23 mouse cellular contexts compared by ENCODE assay signal in the genomic region with DNA sequence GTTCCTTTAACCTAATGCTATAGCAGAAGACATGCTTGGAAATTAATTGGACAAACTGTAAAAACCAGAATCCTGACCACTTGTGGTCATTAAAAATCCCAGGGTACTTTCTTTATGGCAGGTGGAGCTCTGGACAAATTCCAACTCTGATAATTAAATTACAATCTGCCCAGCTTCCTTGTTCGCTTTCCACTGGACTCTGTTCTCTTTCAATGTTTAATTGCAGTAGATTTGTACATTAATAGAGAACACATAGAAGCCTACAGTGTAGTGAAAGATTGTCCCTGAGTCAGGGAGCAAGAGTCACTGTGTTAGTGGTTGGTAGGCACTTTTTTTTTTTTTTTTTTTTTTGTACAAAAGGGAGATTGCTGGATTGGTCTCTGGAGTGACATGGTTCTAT. TPM values are rescaled to one million over a fixed set of nuclear protein-coding genes. Genes with fewer than 3 reads are reported as not detected.
DNase-seq lines count a peak whose midpoint lies in the region; ATAC-seq and TF ChIP-seq lines count a peak whose summit lies in the region.
"Had no signal": no experiment of that assay in that cellular context is flagged by ENCODE, and none has a peak within 500 bp of the region (broad histone marks: within the 10 kb centered on the region; RNA-seq: fewer than 3 reads in every experiment).

No protein-coding gene starts in this region.

- 33% methylated on average over 1 of the region's 1 CpGs for WGBS in kidney, postnatal 0 days
- 54% methylated on average over 1 of the region's 1 CpGs for WGBS in stomach, postnatal 0 days

- H3K27me3 ChIP-seq in kidney, postnatal 0 days (ENCODE audit: insufficient read depth, low read length), result no peaks in the 10 kb centered on the region
- no peaks in the 10 kb centered on the region for H3K27me3 ChIP-seq in stomach, postnatal 0 days (ENCODE audit: control insufficient read depth, insufficient read depth, low read length)
- H3K27me3 ChIP-seq: forebrain, embryonic 13.5 days; limb, embryonic 15.5 days; megakaryocyte, embryonic 14.5 days; midbrain, embryonic 13.5 days had no signal

- no peak for TF ChIP-seq CTCF in kidney, postnatal 0 days (IDR thresholded peaks at IDR 0.05; ENCODE audit: low read depth)
- TF ChIP-seq CTCF in stomach, postnatal 0 days (IDR thresholded peaks at IDR 0.05; ENCODE audit: low read depth), result no peak

- H3K27ac ChIP-seq in kidney, postnatal 0 days, result 0 out of 2 replicates have a peak overlapping the region, but pooled peaks have one; percentile 31
- no peak overlapping the region for H3K27ac ChIP-seq in stomach, postnatal 0 days (replicated peaks)
- H3K27ac ChIP-seq: forebrain, embryonic 13.5 days; hindbrain, embryonic 10.5 days; hindbrain, postnatal 0 days; limb, embryonic 15.5 days; liver, embryonic 14.5 days; midbrain, embryonic 13.5 days had no signal

- peak; percentile 70 for DNase-seq in cerebellum, adult 9-10 months
- no peak for DNase-seq in cerebellum, adult 8-10 months
- DNase-seq in kidney, postnatal 0 days (ENCODE audit: low spot score), result peak; percentile 10
- no peak for DNase-seq in kidney, postnatal 10 days
- peak; percentile 18 for DNase-seq in hindlimb bud, embryonic 11.5 days (ENCODE audit: extremely low spot score, low read depth, low spot score)
- DNase-seq in stomach, postnatal 0 days (ENCODE audit: low spot score), result no peak
- no peak for DNase-seq in heart, postnatal 14 days
- DNase-seq: adrenal gland, adult 2 months; gastrocnemius, postnatal 10 days; heart, adult 11 months; left cerebral cortex, postnatal 4 days; lung, embryonic 14.5 days; thymus, postnatal 36 days had no signal

- H3K4me3 ChIP-seq in kidney, postnatal 0 days (replicated peaks; ENCODE audit: low read depth, low read length), result no peak overlapping the region
- H3K4me3 ChIP-seq in stomach, postnatal 0 days (ENCODE audit: low read depth, low read length), result no peak overlapping the region
- H3K4me3 ChIP-seq: forebrain, embryonic 13.5 days; hindbrain, embryonic 10.5 days; limb, embryonic 15.5 days; megakaryocyte, embryonic 14.5 days; midbrain, embryonic 13.5 days had no signal

- no peak for TF ChIP-seq EP300 in stomach, postnatal 0 days (optimal IDR thresholded peaks at IDR 0.05)

- peak; percentile 79 for ATAC-seq in kidney, postnatal 0 days (replicated peaks; ENCODE audit: low FRiP score, low read depth)
- ATAC-seq in stomach, postnatal 0 days (ENCODE audit: low FRiP score, low TSS enrichment), result peak; percentile 83
- no peak for ATAC-seq in megakaryocyte progenitor cell, adult 5-6 weeks (replicated peaks; ENCODE audit: poor library complexity)
- ATAC-seq: forebrain, embryonic 13.5 days; hindbrain, postnatal 0 days; midbrain, embryonic 13.5 days; Patski had no signal

- no peaks in the 10 kb centered on the region for H3K36me3 ChIP-seq in kidney, postnatal 0 days (ENCODE audit: insufficient read depth, low read length)
- H3K36me3 ChIP-seq in stomach, postnatal 0 days (ENCODE audit: control insufficient read depth, insufficient read depth, low read length), result no peaks in the 10 kb centered on the region
- H3K36me3 ChIP-seq: hindbrain, embryonic 10.5 days; limb, embryonic 15.5 days; midbrain, embryonic 13.5 days had no signal

- H3K4me1 ChIP-seq in kidney, postnatal 0 days (replicated peaks; ENCODE audit: insufficient read depth, low read length), result no peaks in the 10 kb centered on the region
- H3K4me1 ChIP-seq in stomach, postnatal 0 days (replicated peaks; ENCODE audit: control insufficient read depth, insufficient read depth), result no peaks in the 10 kb centered on the region
- H3K4me1 ChIP-seq: forebrain, embryonic 13.5 days; hindbrain, embryonic 10.5 days; limb, embryonic 15.5 days; megakaryocyte, embryonic 14.5 days had no signal

- no peaks in the 10 kb centered on the region for H3K9me3 ChIP-seq in kidney, postnatal 0 days (replicated peaks; ENCODE audit: low read length)
- H3K9me3 ChIP-seq in stomach, postnatal 0 days (ENCODE audit: control insufficient read depth, low read length), result no peaks in the 10 kb centered on the region
- H3K9me3 ChIP-seq: forebrain, embryonic 13.5 days; hindbrain, embryonic 10.5 days; limb, embryonic 15.5 days; megakaryocyte, embryonic 14.5 days; midbrain, embryonic 13.5 days had no signal

- no peak overlapping the region for H3K9ac ChIP-seq in kidney, postnatal 0 days (ENCODE audit: low read depth, low read length)
- no peak overlapping the region for H3K9ac ChIP-seq in stomach, postnatal 0 days (ENCODE audit: low read length)
- H3K9ac ChIP-seq: forebrain, embryonic 13.5 days; limb, embryonic 15.5 days; liver, embryonic 14.5 days; lung, embryonic 14.5 days; midbrain, embryonic 13.5 days had no signal

- no peak overlapping the region for H3K4me2 ChIP-seq in kidney, postnatal 0 days (ENCODE audit: low read length)
- H3K4me2 ChIP-seq in stomach, postnatal 0 days (replicated peaks; ENCODE audit: low read depth), result no peak overlapping the region
- H3K4me2 ChIP-seq: forebrain, embryonic 13.5 days; heart, embryonic 11.5 days; limb, embryonic 15.5 days; lung, embryonic 14.5 days; midbrain, embryonic 13.5 days had no signal

- intact Hi-C loops in heart, postnatal 14 days (cut with DNase I), result no loop called here

RNA-seq across cellular contexts. Expression of gene Dck, which starts 56.7 kb away (rescaled TPM):
- polyA plus RNA-seq in kidney, postnatal 0 days (2015; fragmentation: Nextera tagmentation; extraction: Ambion mirVana), result 20.3 and 25.8 TPM in 2 replicates
- 11.0 and 12.4 TPM in 2 replicates for polyA plus RNA-seq in stomach, postnatal 0 days (2015; fragmentation: Nextera tagmentation; extraction: Ambion mirVana)
- 1 to 10 TPM; 3.8 to 7.7 TPM for total RNA-seq in heart, postnatal 14 days (2021)
- 44.5 and 48.0 TPM in 2 replicates for total RNA-seq in megakaryocyte progenitor cell, adult 5-6 weeks (2015)
- total RNA-seq in megakaryocyte progenitor cell, adult 5-6 weeks (2017), result 19.6 and 26.6 TPM in 2 replicates

Comparison
In these comparisons a context has a peak if more than half of its experiments do, and no peak if none do; other contexts are left out.
1. DNase-seq: peak in cerebellum, adult 9-10 months (single experiment), kidney, postnatal 0 days (single experiment) and hindlimb bud, embryonic 11.5 days (single experiment); none in cerebellum, adult 8-10 months (single experiment), kidney, postnatal 10 days (single experiment), stomach, postnatal 0 days (single experiment) and heart, postnatal 14 days (0 of 2).